Mouse (Mus musculus) brain, adult 2 months (tissue): ENCODE measurements around the gene Serpinb8.

Experiments
- DNase-seq: peaks from one replicate; pipeline ENCODE4 v3.0.0; 2011; ENCODE audit warnings: low read depth, low spot score

Gene Serpinb8

GRCm38 (mm10) chr1:107589691-107590470 is at the start of gene Serpinb8:
Gene Serpinb8 (plus strand): TSS chr1:107590006.
- DNase-seq = peak; percentile 98

GRCm38 (mm10) chr1:107559494-107559893 is 30.3 kb upstream of the Serpinb8 start:
- DNase-seq = no peak

GRCm38 (mm10) chr1:107562110-107562509 is 27.7 kb upstream of the Serpinb8 start:
- DNase-seq = peak; percentile 57

- DNase-seq = peak; percentile 67
These were observed 24.2 kb upstream of the Serpinb8 start for GRCm38 (mm10) chr1:107565644-107566043.

GRCm38 (mm10) chr1:107576094-107576493 is 13.7 kb upstream of the Serpinb8 start:
- DNase-seq = no peak

GRCm38 (mm10) chr1:107577514-107577913 is 12.3 kb upstream of the Serpinb8 start:
- no peak for DNase-seq

- peak; percentile 89 for DNase-seq
These were observed 8.6 kb upstream of the Serpinb8 start for GRCm38 (mm10) chr1:107581220-107581619.

GRCm38 (mm10) chr1:107582900-107583299 is 6.9 kb upstream of the Serpinb8 start:
- no peak for DNase-seq

GRCm38 (mm10) chr1:107583958-107584376 is 5.8 kb upstream of the Serpinb8 start:
- DNase-seq = peak; percentile 27

GRCm38 (mm10) chr1:107584932-107585331 is 4.9 kb upstream of the Serpinb8 start:
- no peak for DNase-seq

GRCm38 (mm10) chr1:107586196-107586595 is 3.6 kb upstream of the Serpinb8 start:
- no peak for DNase-seq

GRCm38 (mm10) chr1:107588206-107588605 is 1.6 kb upstream of the Serpinb8 start:
- peak; percentile 86 for DNase-seq

GRCm38 (mm10) chr1:107588642-107589041 is 1.2 kb upstream of the Serpinb8 start:
- peak; percentile 90 for DNase-seq

- DNase-seq = peak; percentile 64
These were observed 2.8 kb downstream of the Serpinb8 start for GRCm38 (mm10) chr1:107592644-107593043.

- DNase-seq = peak; percentile 22
These were observed 3.7 kb downstream of the Serpinb8 start for GRCm38 (mm10) chr1:107593469-107593868.

- no peak for DNase-seq
These were observed 7.1 kb downstream of the Serpinb8 start for GRCm38 (mm10) chr1:107596874-107597273.

GRCm38 (mm10) chr1:107598476-107598875 is 8.7 kb downstream of the Serpinb8 start:
- DNase-seq = peak; percentile 74

- no peak for DNase-seq
These were observed 19.1 kb downstream of the Serpinb8 start for GRCm38 (mm10) chr1:107608942-107609341.

GRCm38 (mm10) chr1:107614087-107614486 is 24.3 kb downstream of the Serpinb8 start:
- DNase-seq = no peak

GRCm38 (mm10) chr1:107622017-107622416 is 32.2 kb downstream of the Serpinb8 start:
- peak; percentile 16 for DNase-seq

GRCm38 (mm10) chr1:107635936-107636335 is 46.1 kb downstream of the Serpinb8 start:
- peak; percentile 47 for DNase-seq

GRCm38 (mm10) chr1:107638056-107638455 is 48.2 kb downstream of the Serpinb8 start:
- no peak for DNase-seq

- DNase-seq = no peak
These were observed 48.7 kb downstream of the Serpinb8 start for GRCm38 (mm10) chr1:107638459-107638858.
